Comparison of ENCODE assay signal across 14 mouse cellular contexts in genomic region chr1:67234861-67235260, GRCm38 (mm10).
"Had no signal": no experiment of that assay in that cellular context is flagged by ENCODE, and none has a peak within 500 bp of the region (broad histone marks: within the 10 kb centered on the region; RNA-seq: fewer than 3 reads in every experiment).

No protein-coding gene starts in this region.

- H3K9ac ChIP-seq: limb, embryonic 15.5 days; liver, embryonic 13.5 days; midbrain, embryonic 15.5 days; neural tube, embryonic 12.5 days had no signal

- H3K9me3 ChIP-seq: limb, embryonic 15.5 days; liver, embryonic 13.5 days; midbrain, embryonic 15.5 days; neural tube, embryonic 12.5 days had no signal

- H3K4me1 ChIP-seq: limb, embryonic 15.5 days; liver, embryonic 13.5 days; midbrain, embryonic 15.5 days; neural tube, embryonic 12.5 days had no signal

- H3K36me3 ChIP-seq: limb, embryonic 15.5 days; liver, embryonic 13.5 days; midbrain, embryonic 15.5 days; neural tube, embryonic 12.5 days had no signal

- H3K4me2 ChIP-seq: limb, embryonic 15.5 days; liver, embryonic 13.5 days; midbrain, embryonic 11.5 days; midbrain, embryonic 15.5 days; neural tube, embryonic 12.5 days had no signal

- ATAC-seq: lung, postnatal 0 days; midbrain, embryonic 15.5 days had no signal

- H3K4me3 ChIP-seq: layer of hippocampus, adult 2 months; limb, embryonic 15.5 days; liver, embryonic 13.5 days; midbrain, embryonic 15.5 days; neural tube, embryonic 12.5 days had no signal

- DNase-seq: kidney, adult 8-10 months; kidney, postnatal 4 days; left cerebral cortex, postnatal 4 days; liver, embryonic 13.5 days; lung, adult 18-20 months; lung, postnatal 4 days; thymus, adult 18-20 months; thymus, postnatal 25 days had no signal

- H3K27ac ChIP-seq: layer of hippocampus, adult 2 months; limb, embryonic 15.5 days; liver, embryonic 13.5 days; midbrain, embryonic 15.5 days; neural tube, embryonic 12.5 days had no signal

- H3K27me3 ChIP-seq: limb, embryonic 15.5 days; liver, embryonic 13.5 days; midbrain, embryonic 15.5 days; neural tube, embryonic 12.5 days had no signal
